Mouse (Mus musculus): ENCODE results near the gene Mob3b. TPM values are rescaled to one million over a fixed set of nuclear protein-coding genes. Genes with fewer than 3 reads are reported as not detected.

Gene Mob3b
- polyA plus RNA-seq, 1 experiment from 2014 or later, result 14.9 TPM

DNA sequence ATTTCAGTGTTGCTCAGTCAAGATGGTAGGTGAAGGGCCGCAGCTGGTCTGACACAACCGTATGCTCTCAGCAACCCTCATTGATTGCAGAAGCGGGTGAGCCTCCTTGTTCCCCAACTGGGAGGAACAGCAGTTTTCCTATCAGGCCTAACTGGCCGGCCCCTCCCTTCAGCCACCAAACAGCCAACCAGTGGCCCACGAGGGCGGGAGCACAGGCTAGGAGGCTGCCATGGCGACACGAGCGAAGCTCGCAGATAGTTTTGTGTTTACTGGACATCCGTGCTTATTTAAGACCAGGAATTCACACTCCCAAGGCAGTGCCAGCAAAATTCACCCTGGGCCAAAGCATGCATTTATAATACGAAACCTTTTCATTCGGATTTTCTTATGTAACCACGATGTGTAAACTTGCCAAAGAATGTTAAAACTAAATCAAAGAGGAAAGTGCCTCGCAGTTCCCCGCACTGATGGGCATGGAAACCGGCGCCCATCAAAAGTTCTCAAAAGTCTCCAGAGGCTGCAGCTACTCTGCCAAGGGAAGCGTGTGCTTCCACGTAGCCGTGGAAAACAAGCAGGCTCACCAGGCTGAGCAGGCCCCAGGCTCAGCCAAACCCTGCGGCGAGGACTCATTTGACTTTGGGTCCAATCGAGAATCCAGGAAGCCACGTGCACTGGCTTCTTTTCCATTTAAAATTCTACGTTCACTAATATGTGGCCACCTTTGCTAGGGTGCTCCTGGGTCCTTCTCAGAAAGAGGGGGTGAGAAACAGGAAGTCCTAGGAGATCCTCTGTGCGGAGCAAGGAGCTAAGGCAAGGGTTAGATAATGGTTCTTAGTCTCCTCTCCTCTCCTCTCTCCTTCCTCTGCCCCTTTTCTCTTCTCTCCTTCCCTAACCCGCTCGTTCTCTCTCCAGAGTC is 57.2 kb downstream of the Mob3b start:
- H3K27ac ChIP-seq (ENCODE audit: low read depth), result peak overlapping the region; percentile 79
- 8% methylated on average over 29 of the region's 29 CpGs for WGBS
- H3K4me2 ChIP-seq, result peak overlapping the region; percentile 66

DNA sequence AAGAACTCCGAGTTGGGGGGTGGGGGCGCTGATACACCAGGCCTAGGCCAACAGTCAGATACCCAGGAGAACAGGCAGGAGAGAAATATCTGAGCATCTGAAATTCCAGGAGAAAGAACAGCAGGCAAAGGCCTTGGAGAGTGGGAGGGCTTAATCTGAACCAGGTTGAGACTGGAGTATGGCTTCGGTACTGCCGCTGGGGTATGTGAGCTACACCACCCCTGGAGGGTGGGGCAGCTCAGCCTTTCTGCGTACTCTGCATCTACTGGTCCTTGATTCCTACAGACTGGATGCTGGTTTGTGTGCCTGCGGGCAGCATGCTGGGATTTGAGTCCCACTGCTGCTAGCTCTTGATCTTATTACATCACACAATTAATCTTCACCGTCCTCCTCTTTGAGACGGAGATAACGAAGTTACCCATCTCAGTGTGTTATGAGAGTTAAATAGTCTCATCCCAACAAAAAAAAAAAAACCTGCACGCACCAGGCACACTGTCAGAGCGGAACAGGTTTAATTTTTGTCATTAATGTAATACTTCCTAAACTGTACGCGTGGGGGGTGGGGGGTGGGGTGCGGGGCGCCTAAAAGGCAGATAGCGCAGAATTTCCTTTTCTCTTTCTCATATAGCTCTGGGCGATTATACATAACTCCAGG is 57.9 kb downstream of the Mob3b start:
- 15% methylated on average over 17 of the region's 17 CpGs for WGBS
- no peaks in the 10 kb centered on the region for H3K36me3 ChIP-seq (ENCODE audit: insufficient read depth)
- DNase-seq (peak; percentile 48), ATAC-seq (ENCODE audit: insufficient read depth) (peak; percentile 56)
- H3K4me2 ChIP-seq, result peak overlapping the region; percentile 66
- H3K9ac ChIP-seq, result peak overlapping the region; percentile 32
- TF ChIP-seq CTCF (IDR thresholded peaks at IDR 0.05; ENCODE audit: low read depth), result peak; percentile 15; the same call in 1 of the 2 replicates
- H3K4me3 ChIP-seq (ENCODE audit: low read depth, low read length), result peak overlapping the region; percentile 35
- H3K9me3 ChIP-seq (ENCODE audit: low read depth, low read length), result no peaks in the 10 kb centered on the region
- no peaks in the 10 kb centered on the region for H3K27me3 ChIP-seq (ENCODE audit: insufficient read depth, low read length)
- H3K4me1 ChIP-seq (ENCODE audit: insufficient read depth), result peaks cover 21% of the 10 kb centered on the region
- H3K27ac ChIP-seq (ENCODE audit: low read depth), result peak overlapping the region; percentile 74

More for the DNA sequence above, 57.2 kb downstream of the Mob3b start:
- Histone ChIP-seq H3K4me1 (ENCODE audit: insufficient read depth) (peaks cover 21% of the 10 kb centered on the region), H3K9me3 (ENCODE audit: low read depth, low read length) (no peaks in the 10 kb centered on the region), H3K4me3 (ENCODE audit: low read depth, low read length) (peak overlapping the region; percentile 35), H3K9ac (peak overlapping the region; percentile 32), H3K27me3 (ENCODE audit: insufficient read depth, low read length) (no peaks in the 10 kb centered on the region), H3K36me3 (ENCODE audit: insufficient read depth) (no peaks in the 10 kb centered on the region)
- ATAC-seq (ENCODE audit: insufficient read depth) (peak; percentile 96), DNase-seq (peak; percentile 95)
- TF ChIP-seq CTCF (IDR thresholded peaks at IDR 0.05; ENCODE audit: low read depth), result no peak

GRCm38 (mm10) chr4:35098552-35098951 is 58.7 kb downstream of the Mob3b start:
- Histone ChIP-seq H3K4me2 (peak overlapping the region; percentile 66; the same call in 1 of the 2 replicates), H3K4me1 (ENCODE audit: insufficient read depth) (peaks cover 21% of the 10 kb centered on the region), H3K9me3 (ENCODE audit: low read depth, low read length) (no peaks in the 10 kb centered on the region), H3K9ac (no peak overlapping the region), H3K36me3 (ENCODE audit: insufficient read depth) (no peaks in the 10 kb centered on the region), H3K27me3 (ENCODE audit: insufficient read depth, low read length) (no peaks in the 10 kb centered on the region), H3K27ac (ENCODE audit: low read depth) (no peak overlapping the region), H3K4me3 (ENCODE audit: low read depth, low read length) (no peak overlapping the region)
- TF ChIP-seq CTCF (IDR thresholded peaks at IDR 0.05; ENCODE audit: low read depth), result no peak
- 68% methylated on average over 6 of the region's 6 CpGs for WGBS
- DNase-seq (no peak), ATAC-seq (ENCODE audit: insufficient read depth) (no peak)

GRCm38 (mm10) chr4:35096226-35097175 is 60.8 kb downstream of the Mob3b start:
- peaks cover 21% of the 10 kb centered on the region for H3K4me1 ChIP-seq (ENCODE audit: insufficient read depth)
- no peaks in the 10 kb centered on the region for H3K27me3 ChIP-seq (ENCODE audit: insufficient read depth, low read length)
- no peaks in the 10 kb centered on the region for H3K36me3 ChIP-seq (ENCODE audit: insufficient read depth)
- no peak overlapping the region for H3K4me2 ChIP-seq
- H3K4me3 ChIP-seq (ENCODE audit: low read depth, low read length), result no peak overlapping the region
- 63% methylated on average over 28 of the region's 28 CpGs for WGBS
- H3K27ac ChIP-seq (ENCODE audit: low read depth), result peak overlapping the region; percentile 49; the same call in 1 of the 2 replicates
- DNase-seq (peak; percentile 29), ATAC-seq (ENCODE audit: insufficient read depth) (no peak)
- H3K9ac ChIP-seq, result no peak overlapping the region
- TF ChIP-seq CTCF (IDR thresholded peaks at IDR 0.05; ENCODE audit: low read depth), result no peak
- H3K9me3 ChIP-seq (ENCODE audit: low read depth, low read length), result no peaks in the 10 kb centered on the region

GRCm38 (mm10) chr4:35092457-35092856 is 64.8 kb downstream of the Mob3b start:
- no peak overlapping the region for H3K9ac ChIP-seq
- no peaks in the 10 kb centered on the region for H3K9me3 ChIP-seq (ENCODE audit: low read depth, low read length)
- no peak overlapping the region for H3K4me2 ChIP-seq
- DNase-seq (peak; percentile 24), ATAC-seq (ENCODE audit: insufficient read depth) (no peak)
- H3K27ac ChIP-seq (ENCODE audit: low read depth), result no peak overlapping the region
- no peak for TF ChIP-seq CTCF (IDR thresholded peaks at IDR 0.05; ENCODE audit: low read depth)
- H3K4me1 ChIP-seq (ENCODE audit: insufficient read depth), result peaks cover 9% of the 10 kb centered on the region
- H3K36me3 ChIP-seq (ENCODE audit: insufficient read depth), result no peaks in the 10 kb centered on the region
- H3K4me3 ChIP-seq (ENCODE audit: low read depth, low read length), result no peak overlapping the region
- 37% methylated on average over 3 of the region's 3 CpGs for WGBS
- no peaks in the 10 kb centered on the region for H3K27me3 ChIP-seq (ENCODE audit: insufficient read depth, low read length)

GRCm38 (mm10) chr4:35091157-35091784 is 66.0 kb downstream of the Mob3b start:
- H3K4me1 ChIP-seq (ENCODE audit: insufficient read depth), result peaks cover 3% of the 10 kb centered on the region; the same call in 1 of the 2 replicates
- DNase-seq, result no peak
- no peak overlapping the region for H3K4me3 ChIP-seq (ENCODE audit: low read depth, low read length)
- 42% methylated on average over 13 of the region's 13 CpGs for WGBS
- no peak overlapping the region for H3K4me2 ChIP-seq
- no peak overlapping the region for H3K27ac ChIP-seq (ENCODE audit: low read depth)
- no peaks in the 10 kb centered on the region for H3K9me3 ChIP-seq (ENCODE audit: low read depth, low read length)
- ATAC-seq (ENCODE audit: insufficient read depth), result no peak
- no peaks in the 10 kb centered on the region for H3K36me3 ChIP-seq (ENCODE audit: insufficient read depth)
- H3K27me3 ChIP-seq (ENCODE audit: insufficient read depth, low read length), result no peaks in the 10 kb centered on the region
- TF ChIP-seq CTCF (IDR thresholded peaks at IDR 0.05; ENCODE audit: low read depth), result no peak
- H3K9ac ChIP-seq, result no peak overlapping the region
